Mouse (Mus musculus) liver, adult 2 months (tissue): Measurements from ENCODE around the gene Olfr1411.

Experiments
- CTCF ChIP-seq: fragments of 200-500 bp; IDR thresholded peaks from 2 replicates; pipeline ENCODE4 v1.5.1; 2011; ENCODE audit warnings: low read depth, low read length, control low read depth
- POLR2A ChIP-seq: fragments of 200-500 bp; IDR thresholded peaks from 2 replicates; pipeline ENCODE4 v1.6.1; 2011; ENCODE audit warnings: low read length, control low read depth; ENCODE audit not compliant: insufficient read depth; ENCODE audit errors: extremely low read depth

- TF ChIP-seq POLR2A = no peak
- TF ChIP-seq CTCF = peak; percentile 38; the same call in 1 of the 2 replicates
Measured at GRCm38 (mm10) chr1:92614516-92614915, 20.3 kb downstream of the Olfr1411 start.
